Mouse (Mus musculus): ENCODE measurements around the gene Ddx58.

Gene Ddx58

GRCm38 (mm10) chr4:40236829-40237228, 2.8 kb downstream of the Ddx58 start:
- in situ Hi-C loops (cut with MboI, MseI): no loop called here

- in situ Hi-C loops (cut with MboI, MseI): loop anchor here (5.0 kb wide), 1 partner anchor 33 kb away; the partner anchor contains the start of genes Smim27 and Topors
Observed at GRCm38 (mm10) chr4:40234256-40234655, 5.4 kb downstream of the Ddx58 start.

GRCm38 (mm10) chr4:40233062-40233664, 6.5 kb downstream of the Ddx58 start:
- in situ Hi-C loops (cut with MboI, MseI): loop anchor here (5.0 kb wide), 1 partner anchor 34 kb away; the partner anchor contains the start of genes Smim27 and Topors

GRCm38 (mm10) chr4:40229723-40230122, 9.9 kb downstream of the Ddx58 start:
- in situ Hi-C loops (cut with MboI, MseI): loop anchor here (5.0 kb wide), 1 partner anchor 38 kb away; the partner anchor contains the start of genes Smim27 and Topors

- in situ Hi-C loops (cut with MboI, MseI): no loop called here
Observed at GRCm38 (mm10) chr4:40227886-40228285, 11.7 kb downstream of the Ddx58 start.

- in situ Hi-C loops (cut with MboI, MseI): no loop called here
Observed at GRCm38 (mm10) chr4:40227131-40227530, 12.5 kb downstream of the Ddx58 start.

GRCm38 (mm10) chr4:40226095-40226494, 13.5 kb downstream of the Ddx58 start:
- in situ Hi-C loops (cut with MboI, MseI): no loop called here

- in situ Hi-C loops (cut with MboI, MseI): no loop called here
Observed at GRCm38 (mm10) chr4:40221876-40222585, 17.6 kb downstream of the Ddx58 start.

GRCm38 (mm10) chr4:40221004-40221760, 18.4 kb downstream of the Ddx58 start:
- in situ Hi-C loops (cut with MboI, MseI): no loop called here

GRCm38 (mm10) chr4:40220437-40220836, 19.2 kb downstream of the Ddx58 start:
- in situ Hi-C loops (cut with MboI, MseI): no loop called here

GRCm38 (mm10) chr4:40218382-40218781, 21.2 kb downstream of the Ddx58 start:
- in situ Hi-C loops (cut with MboI, MseI): no loop called here

GRCm38 (mm10) chr4:40217910-40218309, 21.7 kb downstream of the Ddx58 start:
- in situ Hi-C loops (cut with MboI, MseI): no loop called here

- in situ Hi-C loops (cut with MboI, MseI): no loop called here
Observed at GRCm38 (mm10) chr4:40212177-40212576, 27.5 kb downstream of the Ddx58 start.

- in situ Hi-C loops (cut with MboI, MseI): no loop called here
Observed at GRCm38 (mm10) chr4:40207701-40208100, 31.9 kb downstream of the Ddx58 start.

GRCm38 (mm10) chr4:40205231-40205903, 34.3 kb downstream of the Ddx58 start:
- in situ Hi-C loops (cut with MboI, MseI): no loop called here

GRCm38 (mm10) chr4:40204374-40204773, 35.3 kb downstream of the Ddx58 start:
- in situ Hi-C loops (cut with MboI, MseI): no loop called here

- in situ Hi-C loops (cut with MboI, MseI): no loop called here
Observed at GRCm38 (mm10) chr4:40202205-40202604, 37.4 kb downstream of the Ddx58 start.

GRCm38 (mm10) chr4:40195336-40195735, 44.3 kb downstream of the Ddx58 start:
- in situ Hi-C loops (cut with MboI, MseI): no loop called here

GRCm38 (mm10) chr4:40193461-40193860, 46.2 kb downstream of the Ddx58 start:
- in situ Hi-C loops (cut with MboI, MseI): no loop called here

- in situ Hi-C loops (cut with MboI, MseI): no loop called here
Observed at GRCm38 (mm10) chr4:40192246-40192645, 47.4 kb downstream of the Ddx58 start.

GRCm38 (mm10) chr4:40187956-40188355, 51.7 kb downstream of the Ddx58 start:
- in situ Hi-C loops (cut with MboI, MseI): loop anchor here (10.0 kb wide), 1 partner anchor 1073 kb away; no protein-coding TSS in a partner anchor

GRCm38 (mm10) chr4:40184470-40184869, 55.2 kb downstream of the Ddx58 start:
- in situ Hi-C loops (cut with MboI, MseI): loop anchor here (10.0 kb wide), 1 partner anchor 1070 kb away; no protein-coding TSS in a partner anchor

Data from T-helper 1 cell (primary cell).